Mouse (Mus musculus) olfactory bulb, adult 2 months (tissue): ENCODE results near the gene Egln2. TPM values are rescaled to one million over a fixed set of nuclear protein-coding genes. Genes with fewer than 3 reads are reported as not detected.

Experiments
- H3K27ac ChIP-seq: fragments of 200-500 bp; 2 replicates; pipeline ENCODE4 v1.5.1; 2012; ENCODE audit warnings: low read depth, low read length; ENCODE audit not compliant: insufficient read depth
- H3K4me1 ChIP-seq: fragments of 200-500 bp; 2 replicates; pipeline ENCODE4 v1.6.1; 2012; ENCODE audit warnings: low read length; ENCODE audit not compliant: control insufficient read depth, insufficient read depth
- H3K4me3 ChIP-seq: fragments of 200-500 bp; 2 replicates; pipeline ENCODE4 v1.5.1; 2012; ENCODE audit warnings: mild to moderate bottlenecking, low read depth, low read length, moderate library complexity; ENCODE audit not compliant: insufficient read depth
- CTCF ChIP-seq: fragments of 200-500 bp; IDR thresholded peaks from 2 replicates; pipeline ENCODE4 v1.5.1; 2012; ENCODE audit warnings: low read depth, mild to moderate bottlenecking, low read length, moderate library complexity; ENCODE audit not compliant: insufficient read depth
- POLR2A ChIP-seq: fragments of 200-500 bp; IDR thresholded peaks from 2 replicates; pipeline ENCODE4 v1.6.1; 2012; ENCODE audit warnings: mild to moderate bottlenecking, low read depth, low read length, moderate library complexity; ENCODE audit not compliant: insufficient read depth
- polyA plus RNA-seq: library from polyadenylated mRNA; stranded (reverse); fragments of >200 nt; gene quantifications from 2 replicates; pipeline ENCODE4 v1.2.4, GENCODE M21; 2012; ENCODE audit warnings: low replicate concordance; ENCODE audit not compliant: missing spikeins, insufficient read depth, insufficient read length

Gene Egln2
- polyA plus RNA-seq, 1 experiment, result not detected

GRCm38 (mm10) chr7:27110327-27110726 lies 56.3 kb downstream of the Egln2 start:
- TF ChIP-seq CTCF, result no peak
- no peak for TF ChIP-seq POLR2A
- Histone ChIP-seq H3K4me3 (no peak overlapping the region), H3K27ac (no peak overlapping the region), H3K4me1 (no peaks in the 10 kb centered on the region)

Other genes starting within 250 kb of the Egln2 start
- not detected in 2 replicates for gene Cyp2a22, start 227.4 kb downstream of the Egln2 start, polyA plus RNA-seq
- not detected in 2 replicates for gene Cyp2a12, start 137.7 kb downstream of the Egln2 start, polyA plus RNA-seq
- not detected in 2 replicates for gene Cyp2f2, start 46.9 kb downstream of the Egln2 start, polyA plus RNA-seq
- gene Cyp2t4, start 13.1 kb downstream of the Egln2 start, polyA plus RNA-seq, result not detected in 2 replicates
- gene Rab4b, start 12.1 kb upstream of the Egln2 start, polyA plus RNA-seq, result not detected in 2 replicates
- not detected in 2 replicates for gene Gm21983, start 14.3 kb upstream of the Egln2 start, polyA plus RNA-seq
- not detected in 2 replicates for gene Mia, start 14.4 kb upstream of the Egln2 start, polyA plus RNA-seq
- gene BC024978, start 29.0 kb upstream of the Egln2 start, polyA plus RNA-seq, result not detected in 2 replicates
- not detected in 2 replicates for gene Snrpa, start 29.5 kb upstream of the Egln2 start, polyA plus RNA-seq
- not detected in 2 replicates for gene Itpkc, start 61.9 kb upstream of the Egln2 start, polyA plus RNA-seq
- gene Coq8b, start 66.2 kb upstream of the Egln2 start, polyA plus RNA-seq, result not detected in 2 replicates
- not detected in 2 replicates for gene Numbl, start 91.6 kb upstream of the Egln2 start, polyA plus RNA-seq
- not detected in 2 replicates for gene Ltbp4, start 170.9 kb upstream of the Egln2 start, polyA plus RNA-seq
- not detected in 2 replicates for gene Shkbp1, start 189.2 kb upstream of the Egln2 start, polyA plus RNA-seq
- not detected in 2 replicates for gene Gm20479, start 190.6 kb upstream of the Egln2 start, polyA plus RNA-seq